Mouse (Mus musculus): ENCODE measurements around the gene Ttc39a.

DNA sequence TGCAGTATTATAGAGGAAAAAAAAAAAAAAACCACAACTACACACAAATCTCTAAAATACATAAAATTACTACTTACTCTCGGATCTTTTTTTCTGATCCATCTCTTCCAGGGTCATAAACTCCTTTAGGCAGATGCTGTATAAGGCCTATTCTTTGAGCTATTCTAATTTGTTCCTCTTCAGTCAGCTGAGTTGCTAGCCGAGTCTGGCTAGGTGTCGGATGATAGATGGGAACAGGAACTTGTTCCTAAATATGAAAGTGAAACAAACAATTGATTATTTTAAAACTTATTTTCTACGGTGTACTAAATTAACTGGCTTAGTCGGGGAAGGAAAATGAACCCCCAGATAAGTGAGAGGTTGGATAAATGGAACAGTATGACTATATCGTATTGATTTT lies 50.4 kb downstream of the Ttc39a start:
- TF ChIP-seq CTCF (IDR thresholded peaks at IDR 0.05; ENCODE audit: borderline replicate concordance, insufficient read depth, low read depth, low read length) (no peak), POLR2A (IDR thresholded peaks at IDR 0.05; ENCODE audit: borderline replicate concordance, insufficient read depth, low read length) (no peak)

Measured in cerebellum, adult 2 months (tissue).